Mouse (Mus musculus) olfactory bulb, adult 2 months (tissue): ENCODE data around the gene Agbl5.

ENCODE experiments used
- CTCF ChIP-seq: fragments of 200-500 bp; IDR thresholded peaks from 2 replicates; pipeline ENCODE4 v1.5.1; 2012; ENCODE audit warnings: low read depth, mild to moderate bottlenecking, low read length, moderate library complexity; ENCODE audit not compliant: insufficient read depth
- POLR2A ChIP-seq: fragments of 200-500 bp; IDR thresholded peaks from 2 replicates; pipeline ENCODE4 v1.6.1; 2012; ENCODE audit warnings: mild to moderate bottlenecking, low read depth, low read length, moderate library complexity; ENCODE audit not compliant: insufficient read depth

DNA sequence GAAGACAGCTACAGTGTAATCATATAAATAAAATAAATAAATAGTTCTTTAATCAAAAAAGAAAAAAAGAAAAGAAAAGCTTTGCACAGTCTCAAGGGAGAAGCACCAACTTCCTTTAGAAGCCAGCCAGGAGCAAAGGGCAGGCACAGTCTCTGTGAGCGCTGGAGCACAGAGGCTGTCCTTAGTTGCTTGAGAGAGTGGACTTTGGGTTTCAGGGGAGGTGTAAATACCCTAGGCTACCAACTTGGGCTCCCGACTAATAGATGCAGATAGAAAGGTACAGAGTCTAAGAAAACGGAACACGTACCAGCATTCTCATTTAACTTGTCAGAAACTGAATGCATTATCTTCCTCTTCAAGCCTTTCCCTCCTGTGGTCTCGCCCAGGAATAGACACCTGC lies 60.1 kb downstream of the Agbl5 start:
- no peak for TF ChIP-seq CTCF
- no peak for TF ChIP-seq POLR2A
